In genomic region chr10:33592732-33593131, GRCm38 (mm10) we compare ENCODE assay signal across 25 mouse cellular contexts. TPM values are rescaled to one million over a fixed set of nuclear protein-coding genes. Genes with fewer than 3 reads are reported as not detected.
DNase-seq lines count a peak whose midpoint lies in the region; ATAC-seq and TF ChIP-seq lines count a peak whose summit lies in the region.
"Had no signal": no experiment of that assay in that cellular context is flagged by ENCODE, and none has a peak within 500 bp of the region (broad histone marks: within the 10 kb centered on the region; RNA-seq: fewer than 3 reads in every experiment).

No protein-coding gene starts in this region.

- H3K4me1 ChIP-seq in kidney, adult 2 months (ENCODE audit: control insufficient read depth, insufficient read depth, low read length): no peaks in the 10 kb centered on the region
- H3K4me1 ChIP-seq in hindbrain, postnatal 0 days (ENCODE audit: insufficient read depth, low read length): no peaks in the 10 kb centered on the region
- H3K4me1 ChIP-seq: forebrain, embryonic 13.5 days; heart, embryonic 10.5 days; hindbrain, embryonic 10.5 days; neural tube, embryonic 12.5 days had no signal

- no peak overlapping the region for H3K27ac ChIP-seq in kidney, adult 2 months (ENCODE audit: insufficient read depth, low read depth, low read length)
- no peak overlapping the region for H3K27ac ChIP-seq in hindbrain, postnatal 0 days
- H3K27ac ChIP-seq: forebrain, embryonic 13.5 days; heart, embryonic 10.5 days; hindbrain, embryonic 10.5 days; kidney, postnatal 0 days; layer of hippocampus, adult 2 months; neural tube, embryonic 12.5 days had no signal

- intact Hi-C loops in gastrocnemius, postnatal 14 days (cut with DNase I; ENCODE audit: low total_unique reads): no loop called here

- no peak overlapping the region for H3K4me2 ChIP-seq in hindbrain, postnatal 0 days (ENCODE audit: low read depth, low read length)
- H3K4me2 ChIP-seq: forebrain, embryonic 13.5 days; neural tube, embryonic 12.5 days had no signal

- DNase-seq in gastrocnemius, adult 18-20 months (ENCODE audit: low spot score): peak; percentile 3
- no peak for DNase-seq in gastrocnemius, postnatal 14 days
- peak; percentile 2 for DNase-seq in kidney, postnatal 14 days
- no peak for DNase-seq in kidney, adult 2 months
- peak; percentile 18 to 58 for DNase-seq in urinary bladder, postnatal 4 days (ENCODE audit: low spot score in 2 of 2)
- no peak for DNase-seq in urinary bladder, postnatal 36 days (ENCODE audit: low spot score in 2 of 2)
- no peak for DNase-seq in hindbrain, postnatal 0 days (ENCODE audit: low spot score)
- DNase-seq: cerebellum, adult 8-10 months; midbrain, embryonic 14.5 days; retina, postnatal 1 day; right cerebral cortex, postnatal 25 days had no signal

- H3K9me3 ChIP-seq in hindbrain, postnatal 0 days (ENCODE audit: low read length): no peaks in the 10 kb centered on the region
- H3K9me3 ChIP-seq: forebrain, embryonic 13.5 days; heart, embryonic 10.5 days; hindbrain, embryonic 10.5 days; neural tube, embryonic 12.5 days had no signal

- no peaks in the 10 kb centered on the region for H3K27me3 ChIP-seq in kidney, adult 2 months (replicated peaks; ENCODE audit: control insufficient read depth, insufficient read depth, low read length)
- no peaks in the 10 kb centered on the region for H3K27me3 ChIP-seq in hindbrain, postnatal 0 days (ENCODE audit: insufficient read depth, low read length)
- H3K27me3 ChIP-seq: forebrain, embryonic 13.5 days; neural tube, embryonic 12.5 days had no signal

- no peak overlapping the region for H3K9ac ChIP-seq in hindbrain, postnatal 0 days (replicated peaks; ENCODE audit: low read length)
- H3K9ac ChIP-seq: forebrain, embryonic 13.5 days; neural tube, embryonic 12.5 days had no signal

- 92% methylated on average over 16 of the region's 16 CpGs for WGBS in kidney, adult 2 months
- WGBS in hindbrain, postnatal 0 days: 94% methylated on average over 16 of the region's 16 CpGs

- no peak for TF ChIP-seq CTCF in kidney, adult 2 months (conservative IDR thresholded peaks at IDR 0.05; ENCODE audit: insufficient read depth, insufficient read length, low read depth, low read length)
- TF ChIP-seq CTCF in hindbrain, postnatal 0 days (IDR thresholded peaks at IDR 0.05; ENCODE audit: low read depth): no peak

- ATAC-seq in hindbrain, postnatal 0 days: no peak
- ATAC-seq: forebrain, embryonic 13.5 days; intestine, postnatal 0 days had no signal

- H3K36me3 ChIP-seq in kidney, adult 2 months (ENCODE audit: control insufficient read depth, insufficient read depth, low read length): no peaks in the 10 kb centered on the region
- H3K36me3 ChIP-seq in hindbrain, postnatal 0 days (ENCODE audit: insufficient read depth, low read length): no peaks in the 10 kb centered on the region
- H3K36me3 ChIP-seq: heart, embryonic 10.5 days; hindbrain, embryonic 10.5 days; neural tube, embryonic 12.5 days had no signal

- no peak overlapping the region for H3K4me3 ChIP-seq in kidney, adult 2 months (ENCODE audit: insufficient read depth, low read depth, low read length)
- no peak overlapping the region for H3K4me3 ChIP-seq in hindbrain, postnatal 0 days (ENCODE audit: low read length)
- H3K4me3 ChIP-seq: forebrain, embryonic 13.5 days; heart, embryonic 10.5 days; hindbrain, embryonic 10.5 days; layer of hippocampus, adult 2 months; neural tube, embryonic 12.5 days had no signal

- TF ChIP-seq POLR2A in kidney, adult 2 months (IDR thresholded peaks at IDR 0.05; ENCODE audit: low read depth, low read length): no peak

RNA-seq across cellular contexts. Expression of gene Clvs2, which starts 31.8 kb away (rescaled TPM):
- total RNA-seq in gastrocnemius, adult 18-20 months (2021): under 1 TPM in 1 of 2 experiments, not detected in 1; 0.05 TPM
- not detected for total RNA-seq in gastrocnemius, postnatal 14 days (2021)
- 0.12 TPM in 1 of 2 replicates, not detected in the other for polyA plus RNA-seq in kidney, adult 2 months (2012; rRNA removed)
- 10.2 and 13.2 TPM in 2 replicates for total RNA-seq in hindbrain, postnatal 0 days (2014; rRNA removed)
- polyA plus RNA-seq in hindbrain, postnatal 0 days (2015; fragmentation: Nextera tagmentation; extraction: Ambion mirVana): 18.8 and 19.1 TPM in 2 replicates
- total RNA-seq: liver, adult 2 months; megakaryocyte-erythroid progenitor cell, adult 5-6 weeks had no signal
- polyA plus RNA-seq: heart, embryonic 10.5 days; heart, embryonic 16.5 days; limb, embryonic 11.5 days; liver, adult 2 months; lung, embryonic 16.5 days; spleen, adult 2 months; thymus, postnatal 0 days had no signal

Comparison
In these comparisons a context has a peak if more than half of its experiments do, and no peak if none do; other contexts are left out.
1. DNase-seq: peak in gastrocnemius, adult 18-20 months (single experiment), kidney, postnatal 14 days (single experiment) and urinary bladder, postnatal 4 days (2 of 2); none in gastrocnemius, postnatal 14 days (single experiment), kidney, adult 2 months (single experiment), urinary bladder, postnatal 36 days (0 of 2) and hindbrain, postnatal 0 days (single experiment).
2. RNA of gene Clvs2, which starts 31.8 kb away (total RNA-seq): 10.2 to 13.2 TPM in hindbrain, postnatal 0 days; 0.05 TPM in gastrocnemius, adult 18-20 months and not detected in gastrocnemius, postnatal 14 days; every median in the first group is over 10 times any median in the second.